Mouse (Mus musculus) G1E (cell line): ENCODE measurements around the gene Gpr107.

Source experiments
- CTCF ChIP-seq: IDR thresholded peaks from 2 replicates; pipeline ENCODE4 v1.5.1; 2012; ENCODE audit warnings: low read depth, low read length, inconsistent platforms, mixed read lengths
- GATA1 ChIP-seq: IDR thresholded peaks from 2 replicates; pipeline ENCODE4 v1.6.1; 2012; ENCODE audit warnings: borderline replicate concordance, low read length, inconsistent platforms, mixed read lengths
- GATA2 ChIP-seq: IDR thresholded peaks from 2 replicates; pipeline ENCODE4 v1.6.1; 2012; ENCODE audit warnings: low read depth, low read length, inconsistent platforms, borderline replicate concordance
- POLR2AphosphoS5 ChIP-seq: IDR thresholded peaks from 2 replicates; pipeline ENCODE4 v1.6.1; 2012; ENCODE audit warnings: low read depth, low read length, inconsistent platforms; ENCODE audit not compliant: insufficient replicate concordance
- TAL1 ChIP-seq: conservative IDR thresholded peaks from 2 replicates; pipeline ENCODE4 v1.6.1; 2012; ENCODE audit warnings: low read depth, low read length, inconsistent platforms, mixed read lengths

DNA sequence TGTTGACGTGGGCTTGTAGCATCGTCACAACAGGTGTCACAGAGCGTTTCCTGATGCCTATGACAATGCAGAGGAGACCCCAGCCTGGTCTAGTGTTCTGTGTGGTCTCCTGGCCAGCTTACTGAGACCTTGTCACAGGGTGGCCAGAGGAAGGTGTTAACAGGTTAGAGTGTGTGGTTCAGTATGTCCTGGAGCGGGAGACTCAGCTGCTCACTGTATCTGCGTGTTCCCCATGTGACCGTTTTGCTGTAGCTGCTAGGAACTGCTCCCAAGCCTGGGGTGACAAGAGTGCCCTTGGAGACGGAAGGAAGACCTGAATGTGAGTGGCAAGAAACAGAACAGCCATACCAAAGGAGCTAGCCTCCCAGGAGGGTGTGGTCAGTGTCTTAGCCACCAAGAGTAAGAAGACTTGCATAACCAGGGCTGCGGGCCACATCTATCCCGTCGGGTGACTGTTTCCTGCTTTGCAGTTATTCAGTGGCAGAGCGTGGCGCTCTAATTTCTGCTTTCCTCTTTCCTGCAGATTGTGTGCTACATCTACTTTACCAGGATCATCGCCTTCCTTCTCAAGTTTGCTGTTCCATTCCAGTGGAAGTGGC, 56.5 kb downstream of the Gpr107 start:
- TF ChIP-seq CTCF (no peak), GATA1 (no peak), POLR2AphosphoS5 (no peak), GATA2 (no peak), TAL1 (no peak)
